Mouse (Mus musculus) CH12.LX (cell line): ENCODE results near the gene Ttc22.

ENCODE experiments used
- CTCF ChIP-seq, 2 experiments: IDR thresholded peaks in 1 of 2; conservative IDR thresholded peaks in 1 of 2; 2 replicates each; pipeline ENCODE4 v1.5.1; 2011 to 2012; ENCODE audit warnings: low read depth in 2 of 2, low read length in 2 of 2, improper control_type of control experiment in 1 of 2, inconsistent platforms in 1 of 2, mild to moderate bottlenecking in 1 of 2, moderate library complexity in 1 of 2
- GABPA ChIP-seq: IDR thresholded peaks from 2 replicates; pipeline ENCODE4 v1.6.1; 2012; ENCODE audit warnings: low read depth, low read length, improper control_type of control experiment, inconsistent platforms; ENCODE audit not compliant: insufficient replicate concordance
- MAZ ChIP-seq: IDR thresholded peaks from 2 replicates; pipeline ENCODE4 v1.6.1; 2012; ENCODE audit warnings: low read depth, mild to moderate bottlenecking, inconsistent platforms, low read length, improper control_type of control experiment, moderate library complexity
- RAD21 ChIP-seq: IDR thresholded peaks from 2 replicates; pipeline ENCODE4 v1.6.1; 2011; ENCODE audit warnings: low read depth, mild to moderate bottlenecking, low read length, improper control_type of control experiment, moderate library complexity
- TCF12 ChIP-seq: IDR thresholded peaks from 2 replicates; pipeline ENCODE4 v1.6.1; 2014; ENCODE audit warnings: low read depth, mild to moderate bottlenecking, inconsistent platforms, low read length, improper control_type of control experiment
- ZC3H11A ChIP-seq: IDR thresholded peaks from 2 replicates; pipeline ENCODE4 v1.6.1; 2012; ENCODE audit warnings: low read depth, mild to moderate bottlenecking, inconsistent platforms, low read length, improper control_type of control experiment

DNA sequence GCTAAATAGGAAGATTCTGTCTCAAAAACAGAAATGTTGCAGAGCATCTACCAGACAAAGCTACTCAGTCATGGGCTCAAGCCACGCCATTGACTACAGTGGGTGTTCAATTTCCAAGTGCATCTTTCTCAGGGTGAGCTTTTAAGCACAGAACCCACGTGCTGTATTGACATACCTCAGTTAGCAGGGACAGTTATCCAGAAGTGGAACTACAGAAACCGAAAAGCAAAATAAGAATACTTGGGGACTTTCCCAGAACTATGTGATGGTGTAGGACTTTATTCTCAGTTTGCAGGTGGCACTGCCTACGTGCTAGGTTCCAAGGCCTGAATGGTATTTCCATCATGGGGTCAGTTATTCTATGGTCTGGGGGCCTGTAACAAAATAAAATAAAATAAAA lies 24.5 kb upstream of the Ttc22 start:
- TF ChIP-seq RAD21 (no peak), GABPA (no peak), CTCF (conservative IDR thresholded peaks at IDR 0.05 in 1 of 2, IDR thresholded peaks at IDR 0.05 in 1 of 2; ENCODE audit: low read depth in 2 of 2, low read length in 2 of 2) (no peak), ZC3H11A (no peak), TCF12 (peak; percentile 87), MAZ (no peak)
